Mouse (Mus musculus) forebrain, postnatal 0 days (tissue): ENCODE measurements around the gene Adamtsl4. TPM values are rescaled to one million over a fixed set of nuclear protein-coding genes. Genes with fewer than 3 reads are reported as not detected.

Source experiments
- ATAC-seq: fragments of 200-750 bp; cut with Nextera tagmentation; 2 replicates; pipeline ENCODE4 v1.8.0; 2017; ENCODE audit warnings: mild to moderate bottlenecking, moderate library complexity
- DNase-seq: peaks from one replicate; pipeline ENCODE4 v3.0.0-alpha.2; 2015
- H3K27ac ChIP-seq: fragments of 300-500 bp; sonication (generic); 2 replicates; pipeline ENCODE4 v1.5.1; 2014; ENCODE audit warnings: low read depth, mild to moderate bottlenecking, antibody characterized with exemption, low read length, moderate library complexity, mixed read lengths
- H3K27me3 ChIP-seq: fragments of 300-500 bp; sonication (generic); 2 replicates; pipeline ENCODE4 v1.6.1; 2014; ENCODE audit warnings: mild to moderate bottlenecking, low read length, mixed read lengths; ENCODE audit not compliant: insufficient read depth
- H3K36me3 ChIP-seq: fragments of 300-500 bp; sonication (generic); 2 replicates; pipeline ENCODE4 v1.6.1; 2014; ENCODE audit warnings: mild to moderate bottlenecking, moderate library complexity; ENCODE audit not compliant: insufficient read depth
- H3K4me1 ChIP-seq: fragments of 300-500 bp; sonication (generic); 2 replicates; pipeline ENCODE4 v1.6.1; 2014; ENCODE audit warnings: antibody characterized with exemption; ENCODE audit not compliant: insufficient read depth
- H3K4me2 ChIP-seq: fragments of 300-500 bp; sonication (generic); 2 replicates; pipeline ENCODE4 v1.6.1; 2014; ENCODE audit warnings: low read depth, mild to moderate bottlenecking, moderate library complexity
- H3K4me3 ChIP-seq: fragments of 300-500 bp; sonication (generic); 2 replicates; pipeline ENCODE4 v1.5.1; 2014; ENCODE audit warnings: low read depth, low read length, mixed read lengths
- H3K9ac ChIP-seq: fragments of 300-500 bp; sonication (generic); 2 replicates; pipeline ENCODE4 v1.6.1; 2014; ENCODE audit warnings: mild to moderate bottlenecking
- H3K9me3 ChIP-seq: fragments of 300-500 bp; sonication (generic); 2 replicates; pipeline ENCODE4 v1.6.1; 2016; ENCODE audit warnings: low read length
- CTCF ChIP-seq: sonication (generic); IDR thresholded peaks from 2 replicates; pipeline ENCODE4 v1.5.1; 2016; ENCODE audit warnings: antibody characterized with exemption, control low read depth, low read depth
- WGBS: fragments of 180-500 bp; shearing (Covaris S2); extraction: QIAGEN DNeasy Blood & Tissue Kit; methylation state at CpG from one replicate; pipeline ENCODE4 v1.1.7; 2014; 5-methylcytosine and 5-hydroxymethylcytosine counted together
- microRNA-seq, 2 experiments: library from miRNA; unstranded; fragments of <30 nt; microRNA quantifications; one replicate each; pipeline ENCODE4; 2016
- polyA plus RNA-seq: library from polyadenylated mRNA; unstranded; fragments of >200 nt; fragmentation: Nextera tagmentation; extraction: Ambion mirVana; gene quantifications from 2 replicates; pipeline ENCODE4 v1.2.1, GENCODE M21; 2015
- total RNA-seq: library from RNA; depleted of rRNA; stranded (reverse); fragments of >200 nt; gene quantifications from 2 replicates; pipeline ENCODE4 v1.2.3, GENCODE M21; 2014; rRNA removed

Gene Adamtsl4
- total and polyA plus RNA-seq, 2 experiments from 2014 or later: 0.81 to 2.0 TPM

DNA sequence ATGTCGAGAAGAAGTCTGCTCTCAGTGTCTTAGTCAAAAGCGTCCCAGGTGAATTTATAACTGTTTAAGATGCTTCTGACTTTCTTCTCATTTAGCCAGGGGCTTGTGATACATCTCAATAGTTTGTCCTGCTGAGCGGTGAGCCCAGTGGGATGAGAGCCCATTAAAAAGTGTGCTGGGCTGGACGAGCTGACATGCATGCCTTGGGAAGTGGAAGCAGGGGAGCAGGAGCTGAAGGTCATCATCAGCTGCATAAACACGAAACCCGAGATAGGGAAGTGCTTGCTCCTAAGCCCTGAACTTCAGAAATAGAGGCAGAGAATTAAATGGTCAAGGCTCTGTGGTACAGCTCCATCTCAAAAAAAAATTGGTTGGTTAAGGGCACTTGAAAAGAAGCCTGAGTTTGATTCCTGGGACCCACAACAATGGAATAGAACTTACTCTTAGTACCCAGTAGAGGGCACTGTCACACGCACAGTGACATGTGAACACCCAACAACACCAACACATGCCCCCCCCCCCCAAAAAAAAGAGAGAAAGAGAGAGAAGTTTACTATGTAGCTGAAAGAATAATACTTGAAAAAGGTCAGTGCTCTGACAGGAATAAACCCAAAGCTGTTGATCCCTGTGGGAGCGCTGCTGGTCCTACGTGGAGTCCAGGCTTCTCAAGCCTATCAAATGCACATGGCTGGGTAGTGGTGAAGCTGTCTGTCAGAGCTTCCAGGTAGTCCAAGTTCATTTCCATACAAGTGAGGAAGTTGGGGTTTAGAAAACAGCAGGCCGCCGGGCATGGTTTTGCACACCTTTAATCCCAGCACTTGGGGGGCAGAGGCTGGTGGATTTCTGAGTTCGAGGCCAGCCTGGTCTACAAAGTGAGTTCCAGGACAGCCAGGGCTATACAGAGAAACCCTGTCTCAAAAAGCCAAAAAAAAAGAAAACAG is 54.8 kb downstream of the Adamtsl4 start:
- WGBS: 77% methylated on average over 12 of the region's 12 CpGs
- Histone ChIP-seq H3K4me1 (no peaks in the 10 kb centered on the region), H3K27me3 (no peaks in the 10 kb centered on the region), H3K9me3 (no peaks in the 10 kb centered on the region), H3K4me3 (no peak overlapping the region), H3K4me2 (no peak overlapping the region), H3K27ac (no peak overlapping the region), H3K36me3 (peaks cover 73% of the 10 kb centered on the region), H3K9ac (no peak overlapping the region)
- TF ChIP-seq CTCF: peak; percentile 68
- DNase-seq (peak; percentile 41), ATAC-seq (peak; percentile 38; the same call in 1 of the 2 replicates)

DNA sequence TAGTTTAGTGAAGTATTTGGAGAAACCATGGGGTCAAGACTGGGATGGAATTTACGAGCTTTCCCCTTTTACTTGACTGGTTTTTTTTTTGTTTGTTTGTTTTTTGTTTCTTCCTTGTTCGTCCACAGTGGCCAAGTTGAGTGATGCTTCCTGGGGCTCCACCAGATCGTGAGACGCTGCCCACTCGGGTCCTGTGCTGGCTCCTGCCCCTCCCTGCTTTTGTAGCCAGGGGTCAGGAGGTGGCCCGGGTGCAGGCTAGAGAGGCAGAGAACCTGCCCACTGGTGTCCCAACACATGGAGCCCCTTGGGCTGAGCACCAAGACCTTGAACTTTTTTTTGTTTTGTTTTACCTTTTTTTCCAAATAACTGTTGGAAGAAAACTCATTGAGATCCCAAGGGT is 56.4 kb downstream of the Adamtsl4 start:
- Histone ChIP-seq H3K4me2 (no peak overlapping the region), H3K27me3 (no peaks in the 10 kb centered on the region), H3K4me3 (no peak overlapping the region), H3K36me3 (peaks cover 75% of the 10 kb centered on the region), H3K9me3 (no peaks in the 10 kb centered on the region), H3K27ac (no peak overlapping the region), H3K9ac (no peak overlapping the region), H3K4me1 (peaks cover 4% of the 10 kb centered on the region; the same call in 1 of the 2 replicates)
- no peak for TF ChIP-seq CTCF
- ATAC-seq: no peak
- WGBS: 73% methylated on average over 6 of the region's 6 CpGs
- DNase-seq: no peak

DNA sequence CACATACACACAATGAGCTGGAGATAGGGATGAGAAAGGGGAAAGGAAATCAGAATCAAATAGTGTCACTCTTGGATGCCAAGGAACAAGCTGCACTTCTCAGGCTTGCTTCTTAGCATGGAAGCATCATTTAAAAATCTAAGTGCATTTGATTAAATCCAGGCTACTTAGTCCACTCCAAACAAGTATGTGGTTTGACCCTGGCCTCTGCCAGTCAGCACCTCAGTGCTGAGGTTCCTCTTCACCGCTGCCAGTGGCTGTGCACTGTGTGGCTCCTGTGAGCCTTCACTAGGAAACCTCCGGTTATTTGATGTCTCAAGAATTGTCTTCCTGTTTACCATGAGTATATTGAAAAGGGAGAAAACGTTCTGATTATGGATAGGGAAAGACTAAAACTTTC is 56.9 kb downstream of the Adamtsl4 start:
- no peak for ATAC-seq
- peaks cover 75% of the 10 kb centered on the region for H3K36me3 ChIP-seq
- 86% methylated on average over 3 of the region's 3 CpGs for WGBS

DNA sequence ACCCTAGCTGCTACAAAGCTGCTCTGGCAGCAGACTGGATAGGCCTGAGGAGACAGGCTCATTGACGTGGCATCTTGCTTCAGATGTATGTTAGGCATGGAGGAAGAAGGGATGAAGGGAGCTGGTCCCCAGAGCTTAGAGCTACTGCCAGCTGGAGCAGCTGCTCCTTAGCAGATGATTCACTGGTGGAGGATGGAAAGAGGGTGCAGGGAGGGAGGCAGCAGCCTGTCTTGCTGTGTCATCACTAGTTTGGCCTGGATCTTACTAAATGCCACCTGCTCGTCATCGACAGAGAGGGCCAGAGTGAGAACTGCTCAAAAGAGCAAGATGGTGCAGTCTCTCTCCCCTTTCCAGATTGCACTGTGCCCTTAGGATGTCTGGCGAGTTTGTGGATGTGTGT is 58.0 kb downstream of the Adamtsl4 start:
- no peak overlapping the region for H3K9ac ChIP-seq
- no peak overlapping the region for H3K4me3 ChIP-seq
- DNase-seq (peak; percentile 31), ATAC-seq (no peak)
- H3K9me3 ChIP-seq: no peaks in the 10 kb centered on the region
- no peaks in the 10 kb centered on the region for H3K27me3 ChIP-seq
- H3K27ac ChIP-seq: no peak overlapping the region
- H3K36me3 ChIP-seq: peaks cover 68% of the 10 kb centered on the region
- no peak overlapping the region for H3K4me2 ChIP-seq
- 65% methylated on average over 4 of the region's 4 CpGs for WGBS
- peaks cover 12% of the 10 kb centered on the region for H3K4me1 ChIP-seq
- no peak for TF ChIP-seq CTCF

More for the DNA sequence above, 56.9 kb downstream of the Adamtsl4 start:
- DNase-seq: no peak
- peaks cover 8% of the 10 kb centered on the region for H3K4me1 ChIP-seq
- no peak overlapping the region for H3K9ac ChIP-seq
- H3K27me3 ChIP-seq: no peaks in the 10 kb centered on the region
- H3K4me2 ChIP-seq: no peak overlapping the region
- no peaks in the 10 kb centered on the region for H3K9me3 ChIP-seq
- H3K4me3 ChIP-seq: no peak overlapping the region
- TF ChIP-seq CTCF: no peak
- H3K27ac ChIP-seq: no peak overlapping the region

DNA sequence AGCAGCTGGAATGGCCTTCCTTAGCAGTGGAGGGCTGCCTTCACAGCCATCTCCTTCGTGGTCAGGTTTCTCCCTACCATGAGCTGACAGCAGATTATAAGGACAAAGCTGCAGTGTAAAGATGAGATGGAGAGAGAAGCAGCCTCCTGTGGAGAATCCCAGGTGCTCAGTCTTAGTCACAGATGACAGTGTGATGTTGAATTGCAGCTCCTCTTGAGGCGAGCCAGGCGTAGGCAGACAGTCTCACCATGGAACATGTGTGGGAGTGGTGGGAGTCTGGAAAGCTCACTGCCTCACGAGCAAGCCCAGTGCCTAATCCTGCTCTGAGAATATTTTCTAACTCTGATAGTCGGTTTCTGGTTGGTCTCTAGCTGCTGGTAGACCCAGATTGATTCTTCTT is 60.0 kb downstream of the Adamtsl4 start:
- Histone ChIP-seq H3K4me1 (peaks cover 12% of the 10 kb centered on the region), H3K36me3 (peaks cover 55% of the 10 kb centered on the region), H3K4me2 (no peak overlapping the region), H3K9ac (no peak overlapping the region), H3K4me3 (no peak overlapping the region), H3K27ac (no peak overlapping the region), H3K27me3 (no peaks in the 10 kb centered on the region), H3K9me3 (no peaks in the 10 kb centered on the region)
- ATAC-seq (no peak), DNase-seq (no peak)
- no peak for TF ChIP-seq CTCF
- WGBS: 89% methylated on average over 5 of the region's 5 CpGs

Small RNA genes within 50 kb of the gene (microRNA-seq; reads per million reads assigned to microRNA genes)
- 0 to 0.12 reads per million in 2 experiments for gene Mir7014

Other genes with a start within 250 kb of the Adamtsl4 start
- gene Ctsk, start 188.7 kb downstream of the Adamtsl4 start, total RNA-seq: 6.5 and 16.5 TPM in 2 replicates
- gene Ctsk, start 188.7 kb downstream of the Adamtsl4 start, polyA plus RNA-seq: 8.6 and 10.1 TPM in 2 replicates
- gene Ctss, start 161.1 kb downstream of the Adamtsl4 start, total RNA-seq: 17.3 and 20.3 TPM in 2 replicates
- gene Ctss, start 161.1 kb downstream of the Adamtsl4 start, polyA plus RNA-seq: 23.1 and 25.5 TPM in 2 replicates
- not detected in 2 replicates for gene Hormad1, start 128.2 kb downstream of the Adamtsl4 start, total RNA-seq
- gene Hormad1, start 128.2 kb downstream of the Adamtsl4 start, polyA plus RNA-seq: not detected in 2 replicates
- 23.2 and 28.5 TPM in 2 replicates for gene Golph3l, start 99.0 kb downstream of the Adamtsl4 start, total RNA-seq
- gene Golph3l, start 99.0 kb downstream of the Adamtsl4 start, polyA plus RNA-seq: 18.2 and 19.2 TPM in 2 replicates
- 140 and 146 TPM in 2 replicates for gene Ensa, start 62.9 kb downstream of the Adamtsl4 start, total RNA-seq
- gene Ensa, start 62.9 kb downstream of the Adamtsl4 start, polyA plus RNA-seq: 145 and 151 TPM in 2 replicates
- 131 and 137 TPM in 2 replicates for gene Mcl1, start 29.1 kb downstream of the Adamtsl4 start, total RNA-seq
- 42.9 and 46.6 TPM in 2 replicates for gene Mcl1, start 29.1 kb downstream of the Adamtsl4 start, polyA plus RNA-seq
- gene Ecm1, start 51.7 kb upstream of the Adamtsl4 start, total RNA-seq: 3.3 and 4.8 TPM in 2 replicates
- gene Ecm1, start 51.7 kb upstream of the Adamtsl4 start, polyA plus RNA-seq: 8.3 and 8.7 TPM in 2 replicates
- 40.2 and 52.6 TPM in 2 replicates for gene Tars2, start 72.3 kb upstream of the Adamtsl4 start, total RNA-seq
- 36.5 and 41.2 TPM in 2 replicates for gene Tars2, start 72.3 kb upstream of the Adamtsl4 start, polyA plus RNA-seq
- gene Rprd2, start 130.9 kb upstream of the Adamtsl4 start, total RNA-seq: 32.2 and 43.7 TPM in 2 replicates
- 17.2 and 21.0 TPM in 2 replicates for gene Rprd2, start 130.9 kb upstream of the Adamtsl4 start, polyA plus RNA-seq
- 14.3 and 14.4 TPM in 2 replicates for gene Prpf3, start 168.0 kb upstream of the Adamtsl4 start, total RNA-seq
- gene Prpf3, start 168.0 kb upstream of the Adamtsl4 start, polyA plus RNA-seq: 19.3 and 24.9 TPM in 2 replicates
- gene Mrps21, start 183.6 kb upstream of the Adamtsl4 start, total RNA-seq: 113 and 193 TPM in 2 replicates
- gene Mrps21, start 183.6 kb upstream of the Adamtsl4 start, polyA plus RNA-seq: 251 and 296 TPM in 2 replicates
- gene Ciart, start 194.3 kb upstream of the Adamtsl4 start, total RNA-seq: 3.4 and 5.9 TPM in 2 replicates
- gene Ciart, start 194.3 kb upstream of the Adamtsl4 start, polyA plus RNA-seq: 8.2 and 11.2 TPM in 2 replicates
- gene BC028528, start 204.1 kb upstream of the Adamtsl4 start, total RNA-seq: 5.7 and 9.9 TPM in 2 replicates
- gene BC028528, start 204.1 kb upstream of the Adamtsl4 start, polyA plus RNA-seq: 14.9 and 18.4 TPM in 2 replicates
- 59.3 and 77.2 TPM in 2 replicates for gene Aph1a, start 206.1 kb upstream of the Adamtsl4 start, total RNA-seq
- 44.3 and 46.0 TPM in 2 replicates for gene Aph1a, start 206.1 kb upstream of the Adamtsl4 start, polyA plus RNA-seq
- 5.0 and 9.4 TPM in 2 replicates for gene Car14, start 216.8 kb upstream of the Adamtsl4 start, total RNA-seq
- 11.2 and 12.8 TPM in 2 replicates for gene Car14, start 216.8 kb upstream of the Adamtsl4 start, polyA plus RNA-seq
- gene Anp32e, start 241.3 kb upstream of the Adamtsl4 start, total RNA-seq: 27.5 and 34.4 TPM in 2 replicates
- gene Anp32e, start 241.3 kb upstream of the Adamtsl4 start, polyA plus RNA-seq: 84.1 and 109 TPM in 2 replicates